Comparison of ENCODE assay signal across 11 mouse cellular contexts in genomic region chr2:166000242-166000641, GRCm38 (mm10). TPM values are rescaled to one million over a fixed set of nuclear protein-coding genes. Genes with fewer than 3 reads are reported as not detected.
A peak's percentile ranks its signal among the peaks of the same experiment; 100 is the strongest.
DNase-seq lines count a peak whose midpoint lies in the region; ATAC-seq lines count a peak whose summit lies in the region.
"Had no signal": no experiment of that assay in that cellular context is flagged by ENCODE, and none has a peak within 500 bp of the region (broad histone marks: within the 10 kb centered on the region; RNA-seq: fewer than 3 reads in every experiment).

No protein-coding gene starts in this region.

- WGBS in heart, embryonic 13.5 days: 24% methylated on average over 5 of the region's 5 CpGs
- 16% methylated on average over 5 of the region's 5 CpGs for WGBS in embryonic facial prominence, embryonic 13.5 days
- 6% methylated on average over 5 of the region's 5 CpGs for WGBS in midbrain, embryonic 15.5 days

- no peak for DNase-seq in heart, adult 11 months
- DNase-seq in right cerebral cortex, adult 18-20 months: no peak
- no peak for DNase-seq in cerebellum, adult 11-12 months
- DNase-seq: cerebellum, postnatal 36 days had no signal

- no peaks in the 10 kb centered on the region for H3K36me3 ChIP-seq in heart, embryonic 13.5 days
- H3K36me3 ChIP-seq in megakaryocyte, embryonic 14.5 days (replicated peaks; ENCODE audit: low read length): peaks cover 35% of the 10 kb centered on the region
- no peaks in the 10 kb centered on the region for H3K36me3 ChIP-seq in embryonic facial prominence, embryonic 13.5 days
- H3K36me3 ChIP-seq in midbrain, embryonic 15.5 days (replicated peaks): no peaks in the 10 kb centered on the region

- peak overlapping the region; percentile 21; the same call in 1 of the 2 replicates for H3K9ac ChIP-seq in heart, embryonic 13.5 days
- no peak overlapping the region for H3K9ac ChIP-seq in embryonic facial prominence, embryonic 13.5 days
- H3K9ac ChIP-seq in midbrain, embryonic 15.5 days: no peak overlapping the region

- H3K27me3 ChIP-seq in heart, embryonic 13.5 days (replicated peaks): no peaks in the 10 kb centered on the region
- H3K27me3 ChIP-seq in megakaryocyte, embryonic 14.5 days (replicated peaks): no peaks in the 10 kb centered on the region
- H3K27me3 ChIP-seq in embryonic facial prominence, embryonic 13.5 days: no peaks in the 10 kb centered on the region
- no peaks in the 10 kb centered on the region for H3K27me3 ChIP-seq in midbrain, embryonic 15.5 days (replicated peaks)

- H3K4me2 ChIP-seq in heart, embryonic 13.5 days: peak overlapping the region; percentile 42; the same call in 1 of the 2 replicates
- no peak overlapping the region for H3K4me2 ChIP-seq in embryonic facial prominence, embryonic 13.5 days
- no peak overlapping the region for H3K4me2 ChIP-seq in midbrain, embryonic 15.5 days

- H3K27ac ChIP-seq in heart, embryonic 13.5 days (replicated peaks): peak overlapping the region; percentile 28
- H3K27ac ChIP-seq in embryonic facial prominence, embryonic 13.5 days: 0 out of 2 replicates have a peak overlapping the region, but pooled peaks have one; percentile 0
- H3K27ac ChIP-seq in midbrain, embryonic 15.5 days: 0 out of 2 replicates have a peak overlapping the region, but pooled peaks have one; percentile 13

- ATAC-seq in heart, embryonic 13.5 days (ENCODE audit: extremely low read depth, insufficient number of reproducible peaks, low FRiP score, low TSS enrichment): no peak
- no peak for ATAC-seq in megakaryocyte, adult 5-6 weeks (ENCODE audit: poor library complexity, severe bottlenecking)
- ATAC-seq in embryonic facial prominence, embryonic 13.5 days (ENCODE audit: insufficient number of reproducible peaks, insufficient read depth, low FRiP score, low TSS enrichment, low read depth): no peak
- no peak for ATAC-seq in midbrain, embryonic 15.5 days (replicated peaks)
- ATAC-seq: intestine, embryonic 16.5 days had no signal

- H3K4me3 ChIP-seq in heart, embryonic 13.5 days: no peak overlapping the region
- H3K4me3 ChIP-seq in megakaryocyte, embryonic 14.5 days (replicated peaks): peak overlapping the region; percentile 77
- H3K4me3 ChIP-seq in embryonic facial prominence, embryonic 13.5 days: no peak overlapping the region
- H3K4me3 ChIP-seq in midbrain, embryonic 15.5 days: no peak overlapping the region
- H3K4me3 ChIP-seq: erythroblast, embryonic 14.5 days had no signal

- no peaks in the 10 kb centered on the region for H3K9me3 ChIP-seq in heart, embryonic 13.5 days
- no peaks in the 10 kb centered on the region for H3K9me3 ChIP-seq in megakaryocyte, embryonic 14.5 days
- no peaks in the 10 kb centered on the region for H3K9me3 ChIP-seq in embryonic facial prominence, embryonic 13.5 days
- no peaks in the 10 kb centered on the region for H3K9me3 ChIP-seq in midbrain, embryonic 15.5 days

- H3K4me1 ChIP-seq in heart, embryonic 13.5 days: peaks cover 41% of the 10 kb centered on the region
- H3K4me1 ChIP-seq in megakaryocyte, embryonic 14.5 days: peaks cover 90% of the 10 kb centered on the region
- H3K4me1 ChIP-seq in embryonic facial prominence, embryonic 13.5 days: peaks cover 33% of the 10 kb centered on the region
- peaks cover 25% of the 10 kb centered on the region for H3K4me1 ChIP-seq in midbrain, embryonic 15.5 days

RNA-seq across cellular contexts. Expression of gene Ncoa3, which starts 7.8 kb away (rescaled TPM):
- 10.5 and 11.2 TPM in 2 replicates for polyA plus RNA-seq in heart, embryonic 13.5 days (2015; fragmentation: Nextera tagmentation; extraction: Ambion mirVana)
- polyA plus RNA-seq in megakaryocyte, embryonic 14.5 days (2012; ENCODE audit: insufficient read depth, low replicate concordance): 22.7 and 35.4 TPM in 2 replicates
- 50.7 and 54.8 TPM in 2 replicates for total RNA-seq in megakaryocyte, adult 5-6 weeks (2015)
- 55.7 and 59.8 TPM in 2 replicates for total RNA-seq in megakaryocyte, adult 5-6 weeks (2017)
- polyA plus RNA-seq in embryonic facial prominence, embryonic 13.5 days (2015; fragmentation: Nextera tagmentation; extraction: Ambion mirVana): 14.4 and 14.7 TPM in 2 replicates
- 16.6 and 16.7 TPM in 2 replicates for polyA plus RNA-seq in midbrain, embryonic 15.5 days (2015; fragmentation: Nextera tagmentation; extraction: Ambion mirVana)
